Mouse (Mus musculus) hindlimb bud, embryonic 11.5 days (tissue): ENCODE data around the gene Gm49353.
A peak's percentile ranks its signal among the peaks of the same experiment; 100 is the strongest.

Experiments
- DNase-seq: peaks from one replicate; pipeline ENCODE4 v3.0.0-alpha.2; 2012; ENCODE audit warnings: low read depth, low spot score; ENCODE audit errors: extremely low spot score

The Gm49353 gene

GRCm38 (mm10) chr10:29198642-29199041, at the start of gene Gm49353:
TSS of gene Gm49353 (plus strand) at chr10:29198954.
- DNase-seq = no peak

- no peak for DNase-seq
Measured at GRCm38 (mm10) chr10:29155304-29155703, 43.5 kb upstream of the Gm49353 start.

GRCm38 (mm10) chr10:29161664-29162063, 37.1 kb upstream of the Gm49353 start:
- no peak for DNase-seq

DNA sequence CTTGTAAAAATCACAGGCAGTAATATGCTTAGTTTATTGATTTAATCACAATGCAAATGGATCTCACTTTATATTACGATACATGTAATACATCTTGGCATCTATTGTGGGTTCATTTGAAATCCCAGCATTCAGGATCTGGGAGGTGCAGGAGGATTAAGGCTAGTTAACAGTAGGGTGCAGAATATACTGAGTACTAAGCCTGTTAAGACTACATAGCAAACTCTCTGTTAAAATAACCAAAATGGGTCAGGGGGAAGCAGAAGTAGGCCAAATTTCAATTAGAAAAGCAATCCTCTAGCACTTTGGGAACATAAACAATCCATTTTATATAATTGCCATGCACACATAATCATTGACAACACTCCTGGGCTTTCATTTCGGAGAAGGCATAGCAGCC, 25.0 kb upstream of the Gm49353 start:
- no peak for DNase-seq

GRCm38 (mm10) chr10:29175656-29176055, 23.1 kb upstream of the Gm49353 start:
- DNase-seq = no peak

DNA sequence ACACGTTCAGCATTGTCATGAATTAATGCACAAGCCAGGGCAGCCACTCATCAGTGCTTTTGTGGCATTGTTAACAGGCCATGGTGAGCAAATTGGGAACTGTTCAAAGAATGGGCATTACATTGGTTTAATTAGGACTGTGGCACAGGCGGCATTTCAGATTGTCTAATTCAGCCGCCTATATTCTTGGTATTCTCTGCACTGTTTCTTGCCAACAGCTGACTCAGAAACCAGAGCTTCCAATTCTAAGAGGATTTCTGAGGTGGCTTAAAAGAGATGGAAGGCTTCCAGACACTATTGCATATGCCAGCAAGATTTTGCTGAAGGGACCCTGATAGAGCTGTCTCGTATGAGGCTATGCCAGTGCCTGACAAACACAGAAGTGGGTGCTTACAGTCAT, 21.9 kb upstream of the Gm49353 start:
- DNase-seq = no peak

- DNase-seq = no peak
Measured at GRCm38 (mm10) chr10:29178003-29178402, 20.8 kb upstream of the Gm49353 start.

DNA sequence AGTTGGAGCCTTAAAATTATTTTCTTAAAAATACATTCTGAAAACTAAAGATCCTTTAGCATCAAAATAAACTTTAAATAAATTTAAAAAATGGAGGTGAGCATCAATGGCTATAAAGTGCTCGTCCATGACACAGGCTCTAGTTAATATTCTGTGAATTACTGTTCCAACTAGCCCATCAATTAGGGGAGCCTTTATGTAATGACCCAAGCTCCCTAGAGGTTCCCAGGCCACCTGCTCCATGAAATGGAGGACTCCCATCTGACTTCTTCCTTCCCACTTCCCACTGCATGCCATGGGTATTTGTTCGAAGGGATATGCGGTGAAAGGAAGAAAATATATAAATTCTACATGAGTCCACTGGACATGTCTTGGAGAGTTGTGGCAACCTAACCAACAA, 18.5 kb upstream of the Gm49353 start:
- no peak for DNase-seq

- DNase-seq = no peak
Measured at GRCm38 (mm10) chr10:29181046-29181445, 17.7 kb upstream of the Gm49353 start.

DNA sequence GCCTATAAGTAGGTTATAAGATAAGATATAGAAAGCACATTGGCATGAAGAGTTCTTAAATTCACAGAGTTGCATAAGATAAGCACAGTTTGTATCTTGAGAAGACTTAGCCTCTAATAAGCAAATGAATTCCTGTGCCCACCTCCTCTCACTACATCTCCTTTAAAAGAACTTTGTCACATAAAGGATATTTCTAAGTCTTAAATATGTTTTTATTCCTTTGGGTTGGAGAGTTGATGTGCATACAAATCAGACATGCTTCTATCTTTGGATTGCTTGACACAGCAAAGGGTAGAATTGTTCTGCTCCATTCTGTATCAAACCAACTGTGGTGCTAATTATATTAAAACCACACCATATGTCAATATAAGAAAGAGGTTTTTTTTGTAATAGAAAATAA, 5.0 kb upstream of the Gm49353 start:
- no peak for DNase-seq

DNA sequence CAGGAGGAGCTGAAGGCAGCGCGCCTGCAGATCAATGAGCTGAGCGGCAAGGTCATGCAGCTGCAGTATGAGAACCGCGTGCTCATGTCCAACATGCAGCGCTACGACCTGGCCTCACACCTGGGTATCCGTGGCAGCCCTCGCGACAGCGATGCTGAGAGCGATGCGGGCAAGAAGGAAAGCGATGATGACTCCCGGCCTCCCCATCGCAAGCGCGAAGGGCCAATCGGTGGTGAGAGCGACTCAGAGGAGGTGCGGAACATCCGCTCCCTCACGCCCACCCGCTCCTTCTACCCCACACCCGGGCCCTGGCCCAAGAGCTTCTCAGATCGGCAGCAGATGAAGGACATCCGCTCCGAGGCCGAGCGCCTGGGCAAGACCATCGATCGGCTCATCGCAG, 1.9 kb upstream of the Gm49353 start:
- no peak for DNase-seq

- DNase-seq = no peak
Measured at GRCm38 (mm10) chr10:29199835-29200234, 1.1 kb downstream of the Gm49353 start.

- DNase-seq = no peak
Measured at GRCm38 (mm10) chr10:29200609-29201008, 1.9 kb downstream of the Gm49353 start.

DNA sequence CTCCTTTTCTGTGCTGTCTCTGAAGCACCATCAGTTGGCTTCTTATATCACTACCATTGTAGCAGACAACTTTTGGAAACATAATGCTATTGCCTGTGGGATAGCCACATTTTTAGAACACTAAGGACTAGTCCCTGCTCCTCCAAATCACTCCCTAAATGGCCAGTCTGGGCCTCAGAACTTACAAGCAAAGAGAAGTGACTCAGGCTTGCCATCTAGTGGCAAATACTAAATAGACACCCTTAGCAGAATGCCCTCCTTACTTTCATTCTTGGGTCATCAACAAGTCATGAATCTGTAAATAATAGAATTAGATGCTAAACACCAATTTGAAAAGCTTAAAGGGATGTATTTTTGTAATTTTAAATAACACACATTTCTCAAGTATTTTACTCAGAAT, 8.0 kb downstream of the Gm49353 start:
- DNase-seq = peak; percentile 26

GRCm38 (mm10) chr10:29208735-29209134, 10.0 kb downstream of the Gm49353 start:
- DNase-seq = no peak

DNA sequence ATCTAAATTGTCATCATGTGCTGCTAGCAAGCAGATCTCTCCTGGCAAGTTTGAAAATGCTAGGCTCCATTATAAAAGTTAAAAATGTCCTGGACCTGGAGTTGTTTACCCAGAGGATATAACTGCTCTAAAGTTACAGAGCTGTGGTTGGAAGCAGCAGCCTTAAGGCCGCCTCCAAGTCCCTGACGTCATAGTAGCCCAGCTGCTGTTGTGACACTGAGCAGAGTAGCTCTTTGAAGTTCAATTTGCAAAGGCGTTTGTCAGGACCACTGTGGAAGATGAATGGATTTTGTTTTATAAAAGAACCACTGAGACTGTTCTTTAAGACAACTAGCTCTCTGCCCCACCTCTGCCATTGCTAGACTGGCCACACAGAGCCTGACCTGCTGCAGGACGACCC, 12.7 kb downstream of the Gm49353 start, which contains the start of gene 9330159F19Rik:
Gene 9330159F19Rik (plus strand): TSS at position 154 of the 400 bp plus-strand sequence.
- peak; percentile 14 for DNase-seq

DNA sequence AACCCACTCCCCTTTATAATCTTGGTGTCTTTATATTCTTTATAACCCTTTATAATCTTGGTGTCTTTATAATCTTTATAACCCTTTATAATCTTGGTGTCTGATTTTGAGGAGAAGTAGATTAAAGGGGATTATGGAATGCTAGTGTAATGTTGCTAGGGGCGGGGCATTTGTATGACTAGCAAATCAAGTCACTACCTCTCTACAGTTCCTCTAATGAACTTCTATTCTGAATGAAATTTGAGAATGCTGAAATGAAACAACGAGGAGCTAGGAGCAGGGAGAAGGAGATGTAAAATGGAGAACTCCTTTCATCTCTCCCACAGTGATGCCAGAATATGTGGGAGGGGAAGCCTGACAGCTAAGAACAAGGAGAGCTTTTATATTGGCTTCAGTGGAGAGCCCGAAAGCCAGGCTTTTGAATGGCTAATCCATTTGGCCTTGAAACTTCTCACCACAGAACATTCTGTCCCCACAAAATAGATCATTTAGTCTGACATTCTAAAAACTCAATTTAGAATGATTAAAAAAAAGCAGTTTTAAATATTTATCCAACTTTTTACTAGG, 14.9 kb downstream of the Gm49353 start:
- DNase-seq = no peak

GRCm38 (mm10) chr10:29216957-29217356, 18.2 kb downstream of the Gm49353 start:
- DNase-seq = no peak

GRCm38 (mm10) chr10:29217451-29217850, 18.7 kb downstream of the Gm49353 start:
- DNase-seq = no peak

GRCm38 (mm10) chr10:29225329-29225728, 26.6 kb downstream of the Gm49353 start:
- DNase-seq = no peak

DNA sequence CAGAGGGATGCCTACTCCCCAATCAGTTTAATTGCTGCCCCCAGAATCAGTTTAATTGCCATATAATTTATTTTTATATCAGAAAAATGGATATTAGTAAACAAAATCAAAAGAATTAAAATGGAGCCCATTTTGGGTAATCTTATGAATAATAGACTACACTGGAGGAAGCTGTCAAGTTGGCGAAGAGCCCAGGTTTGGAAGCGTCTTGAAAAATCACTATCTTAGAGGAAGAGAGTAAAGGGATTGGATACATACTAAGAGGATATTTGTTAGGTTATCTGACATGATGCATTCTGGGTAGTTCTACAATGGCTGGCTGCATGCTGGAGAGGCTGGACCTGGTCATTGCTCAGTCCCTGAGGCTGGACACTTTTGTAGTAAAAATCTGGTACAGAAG, 32.5 kb downstream of the Gm49353 start:
- DNase-seq = no peak
